Mouse (Mus musculus) heart, adult 10 weeks (tissue): ENCODE measurements around the gene Gm17545. TPM values are rescaled to one million over a fixed set of nuclear protein-coding genes. Genes with fewer than 3 reads are reported as not detected.

Source experiments
- polyA plus RNA-seq: library from polyadenylated mRNA; stranded (reverse); fragments of 350-450 nt; fragmentation: Illumina TruSeq; extraction: RNeasy Lipid Tissue Mini Kit (QIAGEN cat#74804); gene quantifications from one replicate; pipeline ENCODE4 v1.2.3, GENCODE M21; 2014; ENCODE audit warnings: low read depth, low replicate concordance

The Gm17545 gene
- polyA plus RNA-seq: not detected

GRCm38 (mm10) chr9:22453990-22454389 is at the start of gene Gm17545:
Gm17545 (plus strand) TSS chr9:22454290.

GRCm38 (mm10) chr9:22411002-22411857 is 42.9 kb upstream of the Gm17545 start, which contains the start of gene 9530077C05Rik:
9530077C05Rik (plus strand) TSS chr9:22411513.

GRCm38 (mm10) chr9:22469643-22470042 is 15.6 kb downstream of the Gm17545 start, which contains the start of gene Rp9:
Rp9 (minus strand) TSS chr9:22469743.

GRCm38 (mm10) chr9:22475424-22475868 is 21.4 kb downstream of the Gm17545 start, which contains the start of gene Bbs9:
Bbs9 (plus strand) TSS chr9:22475715.

Other genes with a start within 250 kb of the Gm17545 start
- 24.3 TPM for gene Zfp809, start 228.6 kb upstream of the Gm17545 start, polyA plus RNA-seq
- 0.16 TPM for gene Zfp599, start 194.4 kb upstream of the Gm17545 start, polyA plus RNA-seq
- 6.6 TPM for gene Zfp810, start 146.6 kb upstream of the Gm17545 start, polyA plus RNA-seq
- gene Anln, start 65.1 kb upstream of the Gm17545 start, polyA plus RNA-seq: 2.0 TPM
- 1.2 TPM for gene 9530077C05Rik, start 42.8 kb upstream of the Gm17545 start, polyA plus RNA-seq
- gene Rp9, start 15.5 kb downstream of the Gm17545 start, polyA plus RNA-seq: 55.9 TPM
- 8.0 TPM for gene Bbs9, start 21.4 kb downstream of the Gm17545 start, polyA plus RNA-seq